Comparison of ENCODE assay signal across 12 mouse cellular contexts in genomic region chr5:101539254-101539549, GRCm38 (mm10).
DNase-seq lines count a peak whose midpoint lies in the region; ATAC-seq and TF ChIP-seq lines count a peak whose summit lies in the region.
"Had no signal": no experiment of that assay in that cellular context is flagged by ENCODE, and none has a peak within 500 bp of the region (broad histone marks: within the 10 kb centered on the region; RNA-seq: fewer than 3 reads in every experiment).

No protein-coding gene starts in this region.

- 7% methylated on average over 10 of the region's 10 CpGs for WGBS in hindbrain, embryonic 10.5 days
- WGBS in hindbrain, postnatal 0 days: 9% methylated on average over 10 of the region's 10 CpGs
- WGBS in midbrain, embryonic 11.5 days: 3% methylated on average over 10 of the region's 10 CpGs
- 4% methylated on average over 10 of the region's 10 CpGs for WGBS in midbrain, postnatal 0 days
- 9% methylated on average over 10 of the region's 10 CpGs for WGBS in limb, embryonic 11.5 days

- DNase-seq in hindbrain, embryonic 10.5 days (ENCODE audit: low spot score): no peak
- no peak for DNase-seq in hindbrain, postnatal 0 days (ENCODE audit: low spot score)
- peak; percentile 95 for DNase-seq in midbrain, embryonic 11.5 days (ENCODE audit: low spot score, missing footprints)
- DNase-seq in midbrain, postnatal 0 days (ENCODE audit: low spot score): no peak
- peak; percentile 34 for DNase-seq in limb, embryonic 11.5 days (ENCODE audit: low spot score)
- DNase-seq in cerebellum, postnatal 36 days: no peak
- no peak for DNase-seq in right cerebral cortex, postnatal 25 days
- DNase-seq: adrenal gland, adult 8-10 months; cerebellum, postnatal 14 days; kidney, postnatal 4 days had no signal

- no peak overlapping the region for H3K9ac ChIP-seq in hindbrain, postnatal 0 days (replicated peaks; ENCODE audit: low read length)
- H3K9ac ChIP-seq in midbrain, embryonic 11.5 days (ENCODE audit: low read length): peak overlapping the region; percentile 38; the same call in 1 of the 2 replicates
- no peak overlapping the region for H3K9ac ChIP-seq in midbrain, postnatal 0 days (replicated peaks; ENCODE audit: low read length, poor library complexity, severe bottlenecking)
- no peak overlapping the region for H3K9ac ChIP-seq in limb, embryonic 11.5 days (ENCODE audit: low read length)

- H3K36me3 ChIP-seq in hindbrain, embryonic 10.5 days: no peaks in the 10 kb centered on the region
- H3K36me3 ChIP-seq in hindbrain, postnatal 0 days (ENCODE audit: insufficient read depth, low read length): no peaks in the 10 kb centered on the region
- no peaks in the 10 kb centered on the region for H3K36me3 ChIP-seq in midbrain, embryonic 11.5 days (ENCODE audit: control insufficient read depth, insufficient read depth, low read length)
- no peaks in the 10 kb centered on the region for H3K36me3 ChIP-seq in midbrain, postnatal 0 days (ENCODE audit: insufficient read depth, low read length)
- H3K36me3 ChIP-seq in limb, embryonic 11.5 days (ENCODE audit: control insufficient read depth, insufficient read depth, low read length): no peaks in the 10 kb centered on the region

- peak overlapping the region; percentile 64; the same call in 1 of the 2 replicates for H3K27ac ChIP-seq in hindbrain, embryonic 10.5 days
- no peak overlapping the region for H3K27ac ChIP-seq in hindbrain, postnatal 0 days
- no peak overlapping the region for H3K27ac ChIP-seq in midbrain, embryonic 11.5 days (ENCODE audit: low read depth, low read length)
- H3K27ac ChIP-seq in midbrain, postnatal 0 days (ENCODE audit: low read depth, low read length): no peak overlapping the region
- no peak overlapping the region for H3K27ac ChIP-seq in limb, embryonic 11.5 days (replicated peaks; ENCODE audit: low read depth, low read length)

- no peak for TF ChIP-seq CTCF in hindbrain, postnatal 0 days (IDR thresholded peaks at IDR 0.05; ENCODE audit: low read depth)
- no peak for TF ChIP-seq CTCF in midbrain, postnatal 0 days (IDR thresholded peaks at IDR 0.05)

- no peak for ATAC-seq in hindbrain, postnatal 0 days
- no peak for ATAC-seq in midbrain, embryonic 11.5 days (ENCODE audit: low FRiP score)
- ATAC-seq in midbrain, postnatal 0 days (ENCODE audit: low FRiP score): no peak
- no peak for ATAC-seq in limb, embryonic 11.5 days (ENCODE audit: insufficient number of reproducible peaks, low FRiP score, low TSS enrichment, low read depth)
- ATAC-seq: Patski had no signal

- peaks cover 98% of the 10 kb centered on the region for H3K27me3 ChIP-seq in hindbrain, embryonic 10.5 days (ENCODE audit: insufficient read depth, poor library complexity, severe bottlenecking)
- peaks cover 86% of the 10 kb centered on the region for H3K27me3 ChIP-seq in hindbrain, postnatal 0 days (ENCODE audit: insufficient read depth, low read length)
- peaks cover 81% of the 10 kb centered on the region for H3K27me3 ChIP-seq in midbrain, embryonic 11.5 days (ENCODE audit: control insufficient read depth, insufficient read depth, low read length)
- peaks cover 84% of the 10 kb centered on the region for H3K27me3 ChIP-seq in midbrain, postnatal 0 days (ENCODE audit: insufficient read depth, low read length)
- peaks cover 22% of the 10 kb centered on the region for H3K27me3 ChIP-seq in limb, embryonic 11.5 days (ENCODE audit: control insufficient read depth, insufficient read depth, low read length)
- H3K27me3 ChIP-seq: CH12.LX had no signal

- H3K4me2 ChIP-seq in hindbrain, postnatal 0 days (ENCODE audit: low read depth, low read length): no peak overlapping the region
- peak overlapping the region; percentile 37; the same call in 1 of the 2 replicates for H3K4me2 ChIP-seq in midbrain, embryonic 11.5 days
- no peak overlapping the region for H3K4me2 ChIP-seq in midbrain, postnatal 0 days (ENCODE audit: low read depth, low read length, poor library complexity, severe bottlenecking)
- H3K4me2 ChIP-seq in limb, embryonic 11.5 days (ENCODE audit: low read depth, severe bottlenecking): peak overlapping the region; percentile 16; the same call in 1 of the 2 replicates

- H3K4me1 ChIP-seq in hindbrain, embryonic 10.5 days (replicated peaks): peaks cover 39% of the 10 kb centered on the region
- H3K4me1 ChIP-seq in hindbrain, postnatal 0 days (ENCODE audit: insufficient read depth, low read length): no peaks in the 10 kb centered on the region
- peaks cover 22% of the 10 kb centered on the region for H3K4me1 ChIP-seq in midbrain, embryonic 11.5 days (ENCODE audit: control insufficient read depth, insufficient read depth, low read length)
- H3K4me1 ChIP-seq in midbrain, postnatal 0 days (ENCODE audit: insufficient read depth, low read length): no peaks in the 10 kb centered on the region
- peaks cover 9% of the 10 kb centered on the region; the same call in 1 of the 2 replicates for H3K4me1 ChIP-seq in limb, embryonic 11.5 days (ENCODE audit: control insufficient read depth, insufficient read depth, low read length)

- no peaks in the 10 kb centered on the region for H3K9me3 ChIP-seq in hindbrain, embryonic 10.5 days
- no peaks in the 10 kb centered on the region for H3K9me3 ChIP-seq in hindbrain, postnatal 0 days (ENCODE audit: low read length)
- no peaks in the 10 kb centered on the region for H3K9me3 ChIP-seq in midbrain, embryonic 11.5 days (ENCODE audit: control insufficient read depth, low read length)
- H3K9me3 ChIP-seq in midbrain, postnatal 0 days (ENCODE audit: low read length): no peaks in the 10 kb centered on the region
- H3K9me3 ChIP-seq in limb, embryonic 11.5 days (ENCODE audit: control insufficient read depth, low read length): no peaks in the 10 kb centered on the region

- H3K4me3 ChIP-seq in hindbrain, embryonic 10.5 days: peak overlapping the region; percentile 29
- no peak overlapping the region for H3K4me3 ChIP-seq in hindbrain, postnatal 0 days (ENCODE audit: low read length)
- no peak overlapping the region for H3K4me3 ChIP-seq in midbrain, embryonic 11.5 days (ENCODE audit: low read depth, low read length)
- H3K4me3 ChIP-seq in midbrain, postnatal 0 days (ENCODE audit: low read depth, low read length): no peak overlapping the region
- H3K4me3 ChIP-seq in limb, embryonic 11.5 days (ENCODE audit: low read depth, low read length): no peak overlapping the region

Comparison
In these comparisons a context has a peak if more than half of its experiments do, and no peak if none do; other contexts are left out.
1. DNase-seq: peak in midbrain, embryonic 11.5 days (single experiment) and limb, embryonic 11.5 days (single experiment); none in hindbrain, embryonic 10.5 days (single experiment), hindbrain, postnatal 0 days (single experiment), midbrain, postnatal 0 days (single experiment), cerebellum, postnatal 36 days (0 of 2) and right cerebral cortex, postnatal 25 days (single experiment).
2. H3K4me2 ChIP-seq: peak in midbrain, embryonic 11.5 days (single experiment) and limb, embryonic 11.5 days (single experiment); none in hindbrain, postnatal 0 days (single experiment) and midbrain, postnatal 0 days (single experiment).